Mouse (Mus musculus): ENCODE results near the gene Mnt. TPM values are rescaled to one million over a fixed set of nuclear protein-coding genes. Genes with fewer than 3 reads are reported as not detected.

Mnt gene
- polyA plus RNA-seq, 1 experiment from 2014 or later = 5.0 TPM

DNA sequence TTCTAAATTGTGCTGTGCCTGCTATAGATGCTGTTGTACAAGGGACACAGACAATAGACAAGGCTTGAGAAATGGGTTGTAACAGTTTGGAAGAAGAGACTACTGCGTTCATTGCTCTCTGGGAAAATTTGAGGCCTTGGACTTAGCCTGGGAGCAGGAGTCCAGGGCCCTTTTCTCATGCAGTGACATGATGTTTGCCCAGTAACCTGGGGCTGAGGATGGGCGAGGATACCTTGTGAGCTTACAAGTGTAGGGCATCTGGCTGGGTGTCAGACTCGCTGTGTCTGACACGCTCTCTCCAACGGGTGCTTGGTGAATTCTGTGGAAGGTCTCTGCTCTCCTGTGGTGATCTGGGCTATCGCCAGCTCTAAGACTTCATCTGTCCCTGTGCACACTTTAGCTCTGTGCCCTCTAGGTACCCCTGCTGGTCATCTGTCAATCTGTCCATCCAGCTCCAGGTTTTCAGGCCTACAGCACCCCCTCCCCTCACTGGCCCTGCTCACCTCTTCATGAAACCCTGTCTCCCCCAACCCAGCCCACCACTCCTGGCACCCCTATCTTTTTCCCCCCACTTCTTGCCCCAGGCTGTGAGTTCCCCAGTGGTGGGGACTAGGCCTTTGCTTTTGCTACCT is 5.0 kb downstream of the Mnt start:
- Histone ChIP-seq H3K4me3 (ENCODE audit: low read depth, low read length) (no peak overlapping the region), H3K4me1 (replicated peaks; ENCODE audit: control insufficient read depth, insufficient read depth, low read length) (peaks cover 14% of the 10 kb centered on the region; the same call in 1 of the 2 replicates), H3K27me3 (ENCODE audit: control insufficient read depth, insufficient read depth, low read length) (no peaks in the 10 kb centered on the region), H3K36me3 (ENCODE audit: control insufficient read depth, insufficient read depth, low read length) (no peaks in the 10 kb centered on the region), H3K9ac (ENCODE audit: low read depth, low read length) (no peak overlapping the region), H3K27ac (ENCODE audit: low read depth, low read length) (no peak overlapping the region), H3K9me3 (ENCODE audit: control insufficient read depth, low read length) (no peaks in the 10 kb centered on the region), H3K4me2 (replicated peaks; ENCODE audit: low read depth, low read length) (no peak overlapping the region)
- DNase-seq (ENCODE audit: low spot score) (no peak), ATAC-seq (ENCODE audit: low FRiP score) (no peak)
- WGBS = 89% methylated on average over 6 of the region's 6 CpGs

DNA sequence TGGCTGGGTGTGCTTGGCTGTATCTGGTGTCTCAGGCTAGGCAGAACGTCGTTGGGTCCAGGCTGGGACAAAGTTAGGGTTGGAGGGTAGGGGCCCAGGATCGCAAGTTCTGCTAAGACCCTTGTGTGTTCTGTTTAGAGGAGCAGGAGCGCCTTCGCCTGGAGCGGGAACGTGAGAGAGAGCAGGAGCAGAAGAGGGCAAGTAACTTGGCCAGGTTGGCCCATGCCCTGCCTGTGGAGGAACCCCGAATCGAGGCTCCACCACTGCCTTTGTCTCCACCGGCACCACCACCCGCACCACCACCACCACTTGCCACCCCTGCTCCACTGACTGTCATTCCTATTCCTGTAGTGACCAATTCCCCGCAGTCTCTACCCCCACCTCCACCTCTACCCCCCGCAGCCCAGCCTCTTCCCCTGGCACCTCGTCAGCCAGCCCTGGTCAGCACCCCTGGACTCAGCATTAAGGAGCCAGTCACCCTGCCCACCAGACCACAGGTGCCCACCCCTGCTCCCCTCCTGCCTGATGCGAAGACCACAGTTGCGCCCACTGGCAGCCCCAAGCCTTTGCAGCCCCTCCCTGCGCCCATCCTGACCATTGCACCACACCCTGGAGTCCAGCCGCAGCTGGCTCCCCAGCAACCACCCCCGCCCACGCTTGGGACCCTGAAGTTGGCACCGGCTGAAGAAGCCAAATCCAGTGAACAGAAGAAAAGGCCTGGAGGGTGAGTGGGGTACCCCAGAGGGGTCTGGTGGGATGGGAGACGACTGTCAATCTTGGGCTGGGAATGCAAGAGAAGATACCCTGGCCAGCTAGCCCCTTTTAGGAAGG is 5.7 kb downstream of the Mnt start:
- Histone ChIP-seq H3K27ac (ENCODE audit: low read depth, low read length) (no peak overlapping the region), H3K4me3 (ENCODE audit: low read depth, low read length) (no peak overlapping the region), H3K4me1 (replicated peaks; ENCODE audit: control insufficient read depth, insufficient read depth, low read length) (peaks cover 14% of the 10 kb centered on the region; the same call in 1 of the 2 replicates), H3K27me3 (ENCODE audit: control insufficient read depth, insufficient read depth, low read length) (no peaks in the 10 kb centered on the region), H3K9me3 (ENCODE audit: control insufficient read depth, low read length) (no peaks in the 10 kb centered on the region), H3K9ac (ENCODE audit: low read depth, low read length) (no peak overlapping the region), H3K4me2 (replicated peaks; ENCODE audit: low read depth, low read length) (no peak overlapping the region), H3K36me3 (ENCODE audit: control insufficient read depth, insufficient read depth, low read length) (no peaks in the 10 kb centered on the region)
- DNase-seq (ENCODE audit: low spot score) = no peak
- 93% methylated on average over 22 of the region's 22 CpGs for WGBS
- ATAC-seq (ENCODE audit: low FRiP score) = no peak

DNA sequence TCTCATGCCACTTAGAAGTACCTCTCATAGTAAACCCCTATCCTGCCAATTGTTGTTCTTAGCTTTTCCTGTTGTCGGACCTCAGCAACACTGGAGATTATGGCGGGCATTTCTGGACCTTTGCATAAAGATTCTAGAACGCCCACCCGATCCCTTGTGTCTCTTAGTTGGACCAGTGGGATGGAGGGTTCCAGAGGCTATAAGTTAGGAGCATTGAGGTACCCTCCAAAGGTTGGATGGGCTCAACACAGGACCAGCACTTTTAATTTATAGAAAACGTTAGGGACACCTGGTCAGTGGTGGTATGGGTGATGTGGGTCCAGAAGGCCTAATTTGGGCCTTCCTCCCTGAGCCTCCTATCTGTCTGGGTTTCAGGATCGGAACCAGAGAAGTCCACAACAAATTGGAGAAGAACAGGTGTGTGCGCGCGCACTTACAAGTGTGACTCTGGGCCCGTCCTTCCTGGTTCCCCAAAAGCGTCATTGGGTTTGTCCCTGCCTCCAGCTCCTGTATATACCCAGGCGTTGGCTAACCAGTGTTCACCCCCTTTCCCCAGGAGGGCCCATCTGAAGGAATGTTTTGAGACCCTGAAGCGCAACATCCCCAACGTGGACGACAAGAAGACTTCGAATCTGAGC is 6.5 kb downstream of the Mnt start:
- whole genome bisulfite sequencing = 44% methylated on average over 16 of the region's 16 CpGs

DNA sequence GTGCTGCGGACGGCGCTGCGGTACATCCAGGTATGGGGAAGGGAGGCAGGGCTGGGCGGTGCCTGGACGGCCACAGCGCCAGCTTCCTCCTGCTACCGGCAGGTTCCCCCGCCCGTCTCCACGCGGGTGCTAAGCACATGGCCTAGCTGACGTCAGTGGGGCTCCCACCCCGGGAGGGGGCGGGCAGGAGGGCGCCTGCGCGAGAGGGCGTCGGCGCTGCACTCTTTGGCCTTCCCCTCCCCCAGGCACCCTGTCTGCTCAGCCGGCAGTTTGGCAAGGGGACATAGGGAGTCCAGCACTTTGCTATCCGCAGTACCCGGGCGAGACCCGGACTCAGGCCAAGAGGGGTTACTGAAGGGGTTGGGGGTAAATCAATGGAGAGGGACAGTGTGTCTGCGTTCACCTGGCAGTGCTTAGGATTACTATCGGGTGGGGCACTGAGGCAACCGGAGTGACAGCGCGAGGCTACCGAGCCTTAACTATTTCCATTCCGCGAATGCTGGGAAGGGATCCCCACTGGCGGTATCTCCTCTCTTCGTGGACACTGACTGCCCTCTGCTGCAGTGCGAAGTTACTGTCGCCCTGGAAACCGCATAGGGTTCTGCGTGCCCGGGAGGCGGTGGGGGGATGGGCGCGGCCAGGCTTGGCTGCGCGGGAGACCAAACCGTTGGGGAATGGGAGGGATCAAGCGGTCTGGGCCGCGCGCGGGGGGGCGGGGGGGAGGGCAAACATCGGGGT is 7.1 kb downstream of the Mnt start:
- H3K4me1 ChIP-seq (replicated peaks; ENCODE audit: control insufficient read depth, insufficient read depth, low read length) = peaks cover 14% of the 10 kb centered on the region
- H3K4me2 ChIP-seq (replicated peaks; ENCODE audit: low read depth, low read length) = peak overlapping the region; percentile 79
- no peaks in the 10 kb centered on the region for H3K27me3 ChIP-seq (ENCODE audit: control insufficient read depth, insufficient read depth, low read length)
- no peaks in the 10 kb centered on the region for H3K36me3 ChIP-seq (ENCODE audit: control insufficient read depth, insufficient read depth, low read length)
- peak overlapping the region; percentile 54 for H3K4me3 ChIP-seq (ENCODE audit: low read depth, low read length)
- DNase-seq (ENCODE audit: low spot score) (peak; percentile 84), ATAC-seq (ENCODE audit: low FRiP score) (peak; percentile 84)
- H3K9me3 ChIP-seq (ENCODE audit: control insufficient read depth, low read length) = no peaks in the 10 kb centered on the region
- WGBS = under 1% methylated on average over 54 of the region's 54 CpGs
- H3K9ac ChIP-seq (ENCODE audit: low read depth, low read length) = peak overlapping the region; percentile 54
- H3K27ac ChIP-seq (ENCODE audit: low read depth, low read length) = peak overlapping the region; percentile 89

More for the DNA sequence above, 6.5 kb downstream of the Mnt start:
- Histone ChIP-seq H3K9ac (ENCODE audit: low read depth, low read length) (no peak overlapping the region; the same call in 1 of the 2 replicates), H3K27me3 (ENCODE audit: control insufficient read depth, insufficient read depth, low read length) (no peaks in the 10 kb centered on the region), H3K27ac (ENCODE audit: low read depth, low read length) (peak overlapping the region; percentile 89), H3K4me2 (replicated peaks; ENCODE audit: low read depth, low read length) (peak overlapping the region; percentile 79), H3K4me3 (ENCODE audit: low read depth, low read length) (peak overlapping the region; percentile 54), H3K9me3 (ENCODE audit: control insufficient read depth, low read length) (no peaks in the 10 kb centered on the region), H3K4me1 (replicated peaks; ENCODE audit: control insufficient read depth, insufficient read depth, low read length) (peaks cover 14% of the 10 kb centered on the region; the same call in 1 of the 2 replicates), H3K36me3 (ENCODE audit: control insufficient read depth, insufficient read depth, low read length) (no peaks in the 10 kb centered on the region)
- DNase-seq (ENCODE audit: low spot score) = no peak
- no peak for ATAC-seq (ENCODE audit: low FRiP score)

DNA sequence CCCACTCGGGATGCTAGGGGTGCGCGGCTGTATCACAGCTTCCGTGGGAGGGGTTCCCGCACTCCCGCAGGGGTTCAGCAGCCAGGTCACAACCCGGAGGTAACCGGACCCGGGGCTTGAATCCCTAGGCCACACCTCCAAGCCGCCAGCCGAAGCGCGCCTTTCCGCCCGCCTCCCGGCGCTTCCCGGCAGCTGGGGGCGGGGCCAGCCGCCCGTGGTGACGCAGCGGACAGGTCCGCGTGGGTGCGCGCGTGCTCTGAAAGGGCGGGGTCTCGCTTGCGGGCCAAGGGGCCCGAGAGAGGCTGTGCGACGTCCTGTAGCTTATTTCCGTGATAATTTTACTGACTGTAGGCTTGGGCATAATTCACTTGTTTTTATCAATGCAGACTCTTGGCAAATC is 7.7 kb downstream of the Mnt start:
- 0% methylated on average over 35 of the region's 35 CpGs for WGBS
- Histone ChIP-seq H3K36me3 (ENCODE audit: control insufficient read depth, insufficient read depth, low read length) (no peaks in the 10 kb centered on the region), H3K4me2 (replicated peaks; ENCODE audit: low read depth, low read length) (peak overlapping the region; percentile 79), H3K9me3 (ENCODE audit: control insufficient read depth, low read length) (no peaks in the 10 kb centered on the region), H3K27me3 (ENCODE audit: control insufficient read depth, insufficient read depth, low read length) (no peaks in the 10 kb centered on the region), H3K4me1 (replicated peaks; ENCODE audit: control insufficient read depth, insufficient read depth, low read length) (peaks cover 9% of the 10 kb centered on the region), H3K4me3 (ENCODE audit: low read depth, low read length) (peak overlapping the region; percentile 54), H3K9ac (ENCODE audit: low read depth, low read length) (peak overlapping the region; percentile 54), H3K27ac (ENCODE audit: low read depth, low read length) (peak overlapping the region; percentile 89)
- ATAC-seq (ENCODE audit: low FRiP score) (peak; percentile 80), DNase-seq (ENCODE audit: low spot score) (peak; percentile 90)

DNA sequence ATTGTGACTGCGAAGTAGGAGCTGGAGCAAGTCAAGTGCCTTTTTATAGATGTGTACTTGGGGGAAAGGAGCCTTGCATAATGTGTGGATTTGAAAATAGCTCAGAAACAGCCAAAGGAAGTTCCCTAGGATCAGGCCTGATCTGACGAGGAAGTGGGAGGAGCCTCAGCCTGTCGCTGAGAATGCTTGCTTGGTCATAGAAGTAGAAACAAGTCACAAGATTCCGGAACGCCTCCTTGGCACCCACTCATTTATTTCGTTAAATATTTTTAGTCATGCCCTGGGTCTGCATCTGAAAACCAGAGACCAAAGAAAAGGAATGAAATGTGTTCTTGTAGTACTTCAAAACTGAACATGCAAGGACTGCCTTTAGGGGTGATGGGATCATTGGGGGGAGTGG is 8.3 kb downstream of the Mnt start:
- no peaks in the 10 kb centered on the region for H3K36me3 ChIP-seq (ENCODE audit: control insufficient read depth, insufficient read depth, low read length)
- no peaks in the 10 kb centered on the region for H3K9me3 ChIP-seq (ENCODE audit: control insufficient read depth, low read length)
- DNase-seq (ENCODE audit: low spot score) (peak; percentile 30), ATAC-seq (ENCODE audit: low FRiP score) (no peak)
- H3K27ac ChIP-seq (ENCODE audit: low read depth, low read length) = no peak overlapping the region
- no peaks in the 10 kb centered on the region for H3K27me3 ChIP-seq (ENCODE audit: control insufficient read depth, insufficient read depth, low read length)
- H3K4me1 ChIP-seq (replicated peaks; ENCODE audit: control insufficient read depth, insufficient read depth, low read length) = peaks cover 6% of the 10 kb centered on the region
- H3K9ac ChIP-seq (ENCODE audit: low read depth, low read length) = no peak overlapping the region
- WGBS = 49% methylated on average over 6 of the region's 6 CpGs
- peak overlapping the region; percentile 54 for H3K4me3 ChIP-seq (ENCODE audit: low read depth, low read length)
- peak overlapping the region; percentile 79 for H3K4me2 ChIP-seq (replicated peaks; ENCODE audit: low read depth, low read length)

DNA sequence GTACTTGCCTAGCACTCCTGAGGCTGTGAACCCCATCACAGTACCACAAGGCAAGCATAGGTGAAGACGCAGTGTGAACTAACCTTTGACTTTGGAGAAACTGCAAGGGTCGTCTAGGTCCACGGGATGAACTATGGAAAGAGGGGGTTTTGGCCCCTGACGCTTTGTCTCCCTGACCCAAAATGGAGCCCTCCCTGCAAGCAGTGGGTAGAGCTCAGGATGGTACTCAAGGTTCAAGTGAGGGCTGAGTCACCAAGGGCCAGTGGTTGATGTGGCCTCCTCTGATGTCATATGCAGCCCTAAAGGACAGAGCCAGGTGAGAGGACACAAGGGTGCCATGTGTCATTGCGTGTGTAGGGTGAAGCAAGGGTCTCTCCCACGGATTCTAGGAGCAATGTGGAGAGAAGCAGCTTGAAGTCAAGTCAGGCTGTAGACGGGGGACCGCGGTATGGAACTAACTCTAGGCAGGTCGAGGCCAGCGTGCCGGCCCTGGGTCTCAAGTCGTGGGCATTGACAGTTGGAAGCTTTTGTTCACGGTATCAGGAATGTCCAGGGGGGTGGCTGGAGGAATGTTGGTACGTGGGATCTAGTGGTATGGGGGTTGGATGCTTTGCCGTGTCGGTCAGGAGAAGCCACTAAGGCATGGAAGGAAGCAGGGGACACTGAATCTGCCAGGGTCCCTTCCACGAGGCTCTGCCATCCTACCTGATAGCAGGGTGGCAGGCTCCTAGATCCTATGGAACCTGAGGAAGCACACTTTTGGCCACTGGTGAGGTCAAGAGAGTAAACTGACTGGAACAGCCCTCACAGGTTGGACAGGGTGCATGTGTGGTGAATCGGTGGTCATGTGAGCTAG is 9.4 kb downstream of the Mnt start:
- Histone ChIP-seq H3K9me3 (ENCODE audit: control insufficient read depth, low read length) (no peaks in the 10 kb centered on the region), H3K4me2 (replicated peaks; ENCODE audit: low read depth, low read length) (no peak overlapping the region), H3K4me1 (replicated peaks; ENCODE audit: control insufficient read depth, insufficient read depth, low read length) (peaks cover 6% of the 10 kb centered on the region), H3K36me3 (ENCODE audit: control insufficient read depth, insufficient read depth, low read length) (no peaks in the 10 kb centered on the region), H3K9ac (ENCODE audit: low read depth, low read length) (no peak overlapping the region), H3K27ac (ENCODE audit: low read depth, low read length) (no peak overlapping the region), H3K4me3 (ENCODE audit: low read depth, low read length) (no peak overlapping the region), H3K27me3 (ENCODE audit: control insufficient read depth, insufficient read depth, low read length) (no peaks in the 10 kb centered on the region)
- no peak for DNase-seq (ENCODE audit: low spot score)
- 90% methylated on average over 19 of the region's 19 CpGs for WGBS
- no peak for ATAC-seq (ENCODE audit: low FRiP score)

DNA sequence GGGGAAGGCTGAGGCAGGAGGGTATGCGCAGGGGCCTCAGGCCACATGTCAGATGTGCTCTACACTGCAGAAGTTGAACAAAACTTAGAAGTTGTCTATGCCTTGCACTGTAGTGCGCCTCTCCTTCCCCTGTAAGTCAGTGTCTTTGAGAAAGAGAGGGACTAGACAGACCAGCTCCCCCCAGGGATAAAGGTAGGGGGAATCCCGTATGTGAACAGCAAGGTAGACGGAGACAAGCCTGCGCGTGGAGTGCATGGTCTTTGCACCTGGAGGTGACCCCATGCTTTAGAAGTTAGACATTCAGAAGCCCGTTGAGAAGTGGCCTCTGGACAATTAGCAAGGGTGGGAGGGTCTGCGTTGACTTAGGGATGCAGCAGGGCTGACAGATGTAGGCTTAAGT is 10.0 kb downstream of the Mnt start:
- Histone ChIP-seq H3K4me3 (ENCODE audit: low read depth, low read length) (no peak overlapping the region), H3K27me3 (ENCODE audit: control insufficient read depth, insufficient read depth, low read length) (no peaks in the 10 kb centered on the region), H3K9ac (ENCODE audit: low read depth, low read length) (no peak overlapping the region), H3K27ac (ENCODE audit: low read depth, low read length) (no peak overlapping the region), H3K4me2 (replicated peaks; ENCODE audit: low read depth, low read length) (no peak overlapping the region), H3K4me1 (replicated peaks; ENCODE audit: control insufficient read depth, insufficient read depth, low read length) (peaks cover 6% of the 10 kb centered on the region), H3K36me3 (ENCODE audit: control insufficient read depth, insufficient read depth, low read length) (no peaks in the 10 kb centered on the region), H3K9me3 (ENCODE audit: control insufficient read depth, low read length) (no peaks in the 10 kb centered on the region)
- 94% methylated on average over 8 of the region's 8 CpGs for WGBS
- ATAC-seq (ENCODE audit: low FRiP score) = no peak
- DNase-seq (ENCODE audit: low spot score) = no peak

Measured in hindbrain, embryonic 11.5 days (tissue).